Mouse (Mus musculus) cortical plate, adult 2 months (tissue): ENCODE measurements at regions not wholly inside any gene's neighbourhood (a gene's known extent, or its start where the extent isn't known, plus 50 kb on each side); places are given as distances from the start of the nearest gene placed in this dataset.

ENCODE experiments used
- CTCF ChIP-seq: fragments of 200-500 bp; IDR thresholded peaks from 2 replicates; pipeline ENCODE4 v1.5.1; 2011; ENCODE audit warnings: mild to moderate bottlenecking, control low read depth, low read length; ENCODE audit not compliant: insufficient read depth; ENCODE audit errors: extremely low read depth
- POLR2A ChIP-seq: fragments of 200-500 bp; IDR thresholded peaks from 2 replicates; pipeline ENCODE4 v1.6.1; 2011; ENCODE audit warnings: mild to moderate bottlenecking, low read length, control low read depth; ENCODE audit not compliant: insufficient read depth; ENCODE audit errors: extremely low read depth

DNA sequence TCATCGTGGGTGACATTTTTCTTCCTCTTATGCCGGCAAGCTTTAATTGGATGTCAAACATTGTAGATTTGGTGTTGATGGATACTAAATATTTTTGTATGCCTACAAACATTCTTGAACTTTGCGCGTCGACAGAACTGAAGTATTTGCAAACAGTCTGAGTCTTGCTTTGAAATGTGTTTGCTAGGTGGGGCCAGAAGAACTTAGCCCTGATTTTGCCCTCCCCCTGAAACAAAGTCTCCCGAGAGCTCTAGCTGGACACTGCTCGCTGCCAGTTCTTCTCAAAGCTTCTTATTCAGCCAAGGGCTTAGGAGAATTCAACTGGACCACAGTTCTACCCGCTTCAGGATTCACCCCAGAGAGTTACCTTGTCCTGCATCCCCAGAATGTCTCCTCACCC, 133.0 kb downstream of the Rpap3 start:
- TF ChIP-seq CTCF, result no peak
- TF ChIP-seq POLR2A, result no peak
